Mouse (Mus musculus): ENCODE measurements around the gene Lims1. TPM values are rescaled to one million over a fixed set of nuclear protein-coding genes. Genes with fewer than 3 reads are reported as not detected.
"Not testable (repeated sequence)": the region's sequence is repeated elsewhere in the genome, so short reads cannot be mapped to it uniquely, and the experiment has no call there.

Gene Lims1
- polyA plus RNA-seq, 1 experiment from 2014 or later = 48.3 TPM

- not testable (repeated sequence) for H3K9me3 ChIP-seq (ENCODE audit: control insufficient read depth, low read length); H3K4me1 ChIP-seq (ENCODE audit: control insufficient read depth, insufficient read depth, low read length); ATAC-seq (ENCODE audit: low read depth); H3K4me3 ChIP-seq (ENCODE audit: low read depth, low read length); H3K27ac ChIP-seq (ENCODE audit: low read depth, low read length); H3K27me3 ChIP-seq (ENCODE audit: control insufficient read depth, insufficient read depth, low read length); H3K4me2 ChIP-seq (ENCODE audit: low read depth, low read length); H3K9ac ChIP-seq (replicated peaks; ENCODE audit: low read depth, low read length); H3K36me3 ChIP-seq (ENCODE audit: control insufficient read depth, insufficient read depth, low read length)
- 95% methylated on average over 4 of the region's 4 CpGs for WGBS
These were observed 13.8 kb downstream of the Lims1 start for GRCm38 (mm10) chr10:58337091-58337490.

- Histone ChIP-seq H3K4me2 (ENCODE audit: low read depth, low read length) (no peak overlapping the region), H3K4me1 (ENCODE audit: control insufficient read depth, insufficient read depth, low read length) (0 out of 2 replicates have a peak, but pooled peaks cover 3% of the 10 kb centered on the region), H3K36me3 (ENCODE audit: control insufficient read depth, insufficient read depth, low read length) (no peaks in the 10 kb centered on the region), H3K9me3 (ENCODE audit: control insufficient read depth, low read length) (no peaks in the 10 kb centered on the region), H3K4me3 (ENCODE audit: low read depth, low read length) (no peak overlapping the region), H3K27ac (ENCODE audit: low read depth, low read length) (peak overlapping the region; percentile 18; the same call in 1 of the 2 replicates), H3K9ac (replicated peaks; ENCODE audit: low read depth, low read length) (no peak overlapping the region), H3K27me3 (ENCODE audit: control insufficient read depth, insufficient read depth, low read length) (no peaks in the 10 kb centered on the region)
- no peak for ATAC-seq (ENCODE audit: low read depth)
- WGBS = 45% methylated on average over 1 of the region's 1 CpGs
These were observed 15.3 kb downstream of the Lims1 start for GRCm38 (mm10) chr10:58338590-58338989.

- H3K4me3 ChIP-seq (ENCODE audit: low read depth, low read length) = no peak overlapping the region
- 79% methylated on average over 2 of the region's 2 CpGs for WGBS
- no peak overlapping the region for H3K4me2 ChIP-seq (ENCODE audit: low read depth, low read length)
- H3K27me3 ChIP-seq (ENCODE audit: control insufficient read depth, insufficient read depth, low read length) = no peaks in the 10 kb centered on the region
- no peak overlapping the region for H3K27ac ChIP-seq (ENCODE audit: low read depth, low read length)
- no peaks in the 10 kb centered on the region for H3K36me3 ChIP-seq (ENCODE audit: control insufficient read depth, insufficient read depth, low read length)
- H3K9ac ChIP-seq (replicated peaks; ENCODE audit: low read depth, low read length) = no peak overlapping the region
- ATAC-seq (ENCODE audit: low read depth) = no peak
- H3K9me3 ChIP-seq (ENCODE audit: control insufficient read depth, low read length) = no peaks in the 10 kb centered on the region
- 0 out of 2 replicates have a peak, but pooled peaks cover 3% of the 10 kb centered on the region for H3K4me1 ChIP-seq (ENCODE audit: control insufficient read depth, insufficient read depth, low read length)
These were observed 18.4 kb downstream of the Lims1 start for GRCm38 (mm10) chr10:58341685-58342084.

GRCm38 (mm10) chr10:58342199-58342598, 18.9 kb downstream of the Lims1 start:
- 90% methylated on average over 2 of the region's 2 CpGs for WGBS
- Histone ChIP-seq H3K4me2 (ENCODE audit: low read depth, low read length) (no peak overlapping the region), H3K36me3 (ENCODE audit: control insufficient read depth, insufficient read depth, low read length) (no peaks in the 10 kb centered on the region), H3K9ac (replicated peaks; ENCODE audit: low read depth, low read length) (no peak overlapping the region), H3K27me3 (ENCODE audit: control insufficient read depth, insufficient read depth, low read length) (no peaks in the 10 kb centered on the region), H3K9me3 (ENCODE audit: control insufficient read depth, low read length) (no peaks in the 10 kb centered on the region), H3K27ac (ENCODE audit: low read depth, low read length) (no peak overlapping the region), H3K4me1 (ENCODE audit: control insufficient read depth, insufficient read depth, low read length) (0 out of 2 replicates have a peak, but pooled peaks cover 3% of the 10 kb centered on the region), H3K4me3 (ENCODE audit: low read depth, low read length) (no peak overlapping the region)
- no peak for ATAC-seq (ENCODE audit: low read depth)

GRCm38 (mm10) chr10:58343552-58343951, 20.3 kb downstream of the Lims1 start:
- Histone ChIP-seq H3K27ac (ENCODE audit: low read depth, low read length) (no peak overlapping the region), H3K4me2 (ENCODE audit: low read depth, low read length) (no peak overlapping the region), H3K27me3 (ENCODE audit: control insufficient read depth, insufficient read depth, low read length) (no peaks in the 10 kb centered on the region), H3K4me3 (ENCODE audit: low read depth, low read length) (no peak overlapping the region), H3K9ac (replicated peaks; ENCODE audit: low read depth, low read length) (no peak overlapping the region), H3K36me3 (ENCODE audit: control insufficient read depth, insufficient read depth, low read length) (no peaks in the 10 kb centered on the region), H3K4me1 (ENCODE audit: control insufficient read depth, insufficient read depth, low read length) (no peaks in the 10 kb centered on the region), H3K9me3 (ENCODE audit: control insufficient read depth, low read length) (no peaks in the 10 kb centered on the region)
- no peak for ATAC-seq (ENCODE audit: low read depth)
- WGBS = 92% methylated on average over 3 of the region's 3 CpGs

- Histone ChIP-seq H3K27me3 (ENCODE audit: control insufficient read depth, insufficient read depth, low read length) (no peaks in the 10 kb centered on the region), H3K9ac (replicated peaks; ENCODE audit: low read depth, low read length) (no peak overlapping the region), H3K4me1 (ENCODE audit: control insufficient read depth, insufficient read depth, low read length) (no peaks in the 10 kb centered on the region), H3K27ac (ENCODE audit: low read depth, low read length) (no peak overlapping the region), H3K36me3 (ENCODE audit: control insufficient read depth, insufficient read depth, low read length) (no peaks in the 10 kb centered on the region), H3K4me2 (ENCODE audit: low read depth, low read length) (no peak overlapping the region), H3K4me3 (ENCODE audit: low read depth, low read length) (no peak overlapping the region), H3K9me3 (ENCODE audit: control insufficient read depth, low read length) (no peaks in the 10 kb centered on the region)
- 84% methylated on average over 3 of the region's 3 CpGs for WGBS
- ATAC-seq (ENCODE audit: low read depth) = no peak
These were observed 27.3 kb downstream of the Lims1 start for GRCm38 (mm10) chr10:58350600-58350999.

- Histone ChIP-seq H3K4me3 (ENCODE audit: low read depth, low read length) (no peak overlapping the region), H3K36me3 (ENCODE audit: control insufficient read depth, insufficient read depth, low read length) (no peaks in the 10 kb centered on the region), H3K9ac (replicated peaks; ENCODE audit: low read depth, low read length) (no peak overlapping the region), H3K4me1 (ENCODE audit: control insufficient read depth, insufficient read depth, low read length) (no peaks in the 10 kb centered on the region), H3K4me2 (ENCODE audit: low read depth, low read length) (no peak overlapping the region), H3K9me3 (ENCODE audit: control insufficient read depth, low read length) (no peaks in the 10 kb centered on the region), H3K27me3 (ENCODE audit: control insufficient read depth, insufficient read depth, low read length) (no peaks in the 10 kb centered on the region), H3K27ac (ENCODE audit: low read depth, low read length) (no peak overlapping the region)
- 95% methylated on average over 2 of the region's 2 CpGs for WGBS
- ATAC-seq (ENCODE audit: low read depth) = no peak
These were observed 28.4 kb downstream of the Lims1 start for GRCm38 (mm10) chr10:58351670-58352069.

DNA sequence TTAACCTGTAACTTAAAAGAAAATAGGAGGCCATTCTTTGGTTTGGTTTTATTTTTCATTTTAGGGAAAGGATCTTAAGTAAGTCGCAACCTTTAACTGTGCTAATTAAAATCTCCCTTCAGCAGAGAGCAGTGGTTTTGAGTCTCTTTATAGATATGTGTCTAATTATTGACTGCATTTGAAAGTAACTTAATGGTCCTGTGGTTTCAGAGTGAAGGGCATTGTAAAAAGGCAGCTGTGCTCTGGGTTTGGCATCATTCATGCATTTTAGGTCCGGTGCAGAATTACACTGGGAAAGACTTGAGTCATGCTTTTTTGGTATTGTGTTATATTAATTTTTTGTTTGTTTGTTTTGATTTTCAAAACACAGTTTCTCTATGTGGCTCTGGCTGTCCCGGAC, 29.1 kb downstream of the Lims1 start:
- no peak overlapping the region for H3K4me3 ChIP-seq (ENCODE audit: low read depth, low read length)
- no peak overlapping the region for H3K9ac ChIP-seq (replicated peaks; ENCODE audit: low read depth, low read length)
- no peaks in the 10 kb centered on the region for H3K9me3 ChIP-seq (ENCODE audit: control insufficient read depth, low read length)
- WGBS = 71% methylated on average over 3 of the region's 3 CpGs
- no peak overlapping the region for H3K4me2 ChIP-seq (ENCODE audit: low read depth, low read length)
- no peak; the same call in 1 of the 2 replicates for ATAC-seq (ENCODE audit: low read depth)
- no peaks in the 10 kb centered on the region for H3K4me1 ChIP-seq (ENCODE audit: control insufficient read depth, insufficient read depth, low read length)
- no peaks in the 10 kb centered on the region for H3K27me3 ChIP-seq (ENCODE audit: control insufficient read depth, insufficient read depth, low read length)
- no peak overlapping the region for H3K27ac ChIP-seq (ENCODE audit: low read depth, low read length)
- no peaks in the 10 kb centered on the region for H3K36me3 ChIP-seq (ENCODE audit: control insufficient read depth, insufficient read depth, low read length)

GRCm38 (mm10) chr10:58354561-58354960, 31.3 kb downstream of the Lims1 start:
- Histone ChIP-seq H3K4me2 (ENCODE audit: low read depth, low read length) (no peak overlapping the region), H3K4me3 (ENCODE audit: low read depth, low read length) (no peak overlapping the region), H3K9ac (replicated peaks; ENCODE audit: low read depth, low read length) (no peak overlapping the region), H3K4me1 (ENCODE audit: control insufficient read depth, insufficient read depth, low read length) (no peaks in the 10 kb centered on the region), H3K27ac (ENCODE audit: low read depth, low read length) (no peak overlapping the region), H3K9me3 (ENCODE audit: control insufficient read depth, low read length) (no peaks in the 10 kb centered on the region), H3K27me3 (ENCODE audit: control insufficient read depth, insufficient read depth, low read length) (no peaks in the 10 kb centered on the region), H3K36me3 (ENCODE audit: control insufficient read depth, insufficient read depth, low read length) (no peaks in the 10 kb centered on the region)
- ATAC-seq (ENCODE audit: low read depth) = no peak
- WGBS = 11% methylated on average over 3 of the region's 3 CpGs
